In genomic region chr5:18445969-18446368, GRCm38 (mm10) we compare ENCODE assay signal across 9 mouse cellular contexts.
DNase-seq lines count a peak whose midpoint lies in the region; ATAC-seq and TF ChIP-seq lines count a peak whose summit lies in the region.
"Had no signal": no experiment of that assay in that cellular context is flagged by ENCODE, and none has a peak within 500 bp of the region (broad histone marks: within the 10 kb centered on the region; RNA-seq: fewer than 3 reads in every experiment).

No protein-coding gene starts in this region.

- ATAC-seq in heart, embryonic 11.5 days (replicated peaks; ENCODE audit: insufficient number of reproducible peaks, low FRiP score, low TSS enrichment) = no peak
- ATAC-seq in embryonic facial prominence, embryonic 14.5 days (ENCODE audit: low read depth) = no peak
- peak; percentile 65 for ATAC-seq in hindbrain, embryonic 13.5 days (ENCODE audit: low FRiP score)
- no peak for ATAC-seq in stomach, postnatal 0 days (ENCODE audit: low FRiP score, low TSS enrichment)

- H3K9ac ChIP-seq in heart, embryonic 11.5 days (ENCODE audit: low read depth, low read length) = no peak overlapping the region
- H3K9ac ChIP-seq in embryonic facial prominence, embryonic 14.5 days (ENCODE audit: low read depth, low read length) = no peak overlapping the region
- H3K9ac ChIP-seq in hindbrain, embryonic 13.5 days = no peak overlapping the region
- no peak overlapping the region for H3K9ac ChIP-seq in stomach, postnatal 0 days (ENCODE audit: low read length)
- H3K9ac ChIP-seq: lung, embryonic 15.5 days had no signal

- H3K9me3 ChIP-seq in heart, embryonic 11.5 days (replicated peaks; ENCODE audit: control insufficient read depth, low read length) = no peaks in the 10 kb centered on the region
- H3K9me3 ChIP-seq in embryonic facial prominence, embryonic 14.5 days (ENCODE audit: control insufficient read depth, low read length) = no peaks in the 10 kb centered on the region
- no peaks in the 10 kb centered on the region for H3K9me3 ChIP-seq in hindbrain, embryonic 13.5 days
- no peaks in the 10 kb centered on the region for H3K9me3 ChIP-seq in stomach, postnatal 0 days (ENCODE audit: control insufficient read depth, low read length)
- H3K9me3 ChIP-seq: lung, embryonic 15.5 days had no signal

- no peak overlapping the region for H3K4me3 ChIP-seq in heart, embryonic 11.5 days (ENCODE audit: low read depth, low read length)
- no peak overlapping the region for H3K4me3 ChIP-seq in embryonic facial prominence, embryonic 14.5 days (ENCODE audit: low read depth, low read length)
- no peak overlapping the region for H3K4me3 ChIP-seq in hindbrain, embryonic 13.5 days
- no peak overlapping the region for H3K4me3 ChIP-seq in stomach, postnatal 0 days (ENCODE audit: low read depth, low read length)
- H3K4me3 ChIP-seq: lung, embryonic 15.5 days had no signal

- no peaks in the 10 kb centered on the region for H3K27me3 ChIP-seq in heart, embryonic 11.5 days (ENCODE audit: control insufficient read depth, insufficient read depth, low read length)
- H3K27me3 ChIP-seq in embryonic facial prominence, embryonic 14.5 days (replicated peaks; ENCODE audit: control insufficient read depth, insufficient read depth, low read length) = no peaks in the 10 kb centered on the region
- no peaks in the 10 kb centered on the region for H3K27me3 ChIP-seq in hindbrain, embryonic 13.5 days
- no peaks in the 10 kb centered on the region for H3K27me3 ChIP-seq in stomach, postnatal 0 days (ENCODE audit: control insufficient read depth, insufficient read depth, low read length)
- H3K27me3 ChIP-seq: lung, embryonic 15.5 days had no signal

- H3K27ac ChIP-seq in heart, embryonic 11.5 days (ENCODE audit: low read depth, low read length) = no peak overlapping the region
- no peak overlapping the region for H3K27ac ChIP-seq in embryonic facial prominence, embryonic 14.5 days (replicated peaks; ENCODE audit: low read depth, low read length)
- H3K27ac ChIP-seq in hindbrain, embryonic 13.5 days = no peak overlapping the region
- no peak overlapping the region for H3K27ac ChIP-seq in stomach, postnatal 0 days (replicated peaks)
- H3K27ac ChIP-seq: lung, embryonic 15.5 days had no signal

- no peak overlapping the region for H3K4me2 ChIP-seq in heart, embryonic 11.5 days
- no peak overlapping the region for H3K4me2 ChIP-seq in embryonic facial prominence, embryonic 14.5 days (ENCODE audit: low read depth, low read length)
- H3K4me2 ChIP-seq in hindbrain, embryonic 13.5 days = no peak overlapping the region
- H3K4me2 ChIP-seq in stomach, postnatal 0 days (replicated peaks; ENCODE audit: low read depth) = no peak overlapping the region
- H3K4me2 ChIP-seq: lung, embryonic 15.5 days had no signal

- no peaks in the 10 kb centered on the region for H3K36me3 ChIP-seq in heart, embryonic 11.5 days (ENCODE audit: control insufficient read depth, insufficient read depth, low read length)
- H3K36me3 ChIP-seq in embryonic facial prominence, embryonic 14.5 days (ENCODE audit: control insufficient read depth, insufficient read depth, low read length) = no peaks in the 10 kb centered on the region
- no peaks in the 10 kb centered on the region for H3K36me3 ChIP-seq in hindbrain, embryonic 13.5 days
- H3K36me3 ChIP-seq in stomach, postnatal 0 days (ENCODE audit: control insufficient read depth, insufficient read depth, low read length) = no peaks in the 10 kb centered on the region
- H3K36me3 ChIP-seq: lung, embryonic 15.5 days had no signal

- H3K4me1 ChIP-seq in heart, embryonic 11.5 days (ENCODE audit: control insufficient read depth, insufficient read depth, low read length) = no peaks in the 10 kb centered on the region
- H3K4me1 ChIP-seq in embryonic facial prominence, embryonic 14.5 days (ENCODE audit: control insufficient read depth, insufficient read depth, low read length) = no peaks in the 10 kb centered on the region
- H3K4me1 ChIP-seq in hindbrain, embryonic 13.5 days (replicated peaks) = no peaks in the 10 kb centered on the region
- no peaks in the 10 kb centered on the region for H3K4me1 ChIP-seq in stomach, postnatal 0 days (replicated peaks; ENCODE audit: control insufficient read depth, insufficient read depth)
- H3K4me1 ChIP-seq: lung, embryonic 15.5 days had no signal

- TF ChIP-seq EP300 in stomach, postnatal 0 days (optimal IDR thresholded peaks at IDR 0.05) = no peak

- peak; percentile 87 for TF ChIP-seq CTCF in stomach, postnatal 0 days (IDR thresholded peaks at IDR 0.05; ENCODE audit: low read depth)

- WGBS in heart, embryonic 11.5 days (ENCODE audit: insufficient replicate concordance) = 21% methylated on average over 8 of the region's 8 CpGs
- 20% methylated on average over 7 of the region's 8 CpGs for WGBS in embryonic facial prominence, embryonic 14.5 days
- 31% methylated on average over 8 of the region's 8 CpGs for WGBS in hindbrain, embryonic 13.5 days
- WGBS in stomach, postnatal 0 days = 15% methylated on average over 8 of the region's 8 CpGs

- peak; percentile 41 to 80 for DNase-seq in heart, adult 18-20 months
- peak; percentile 55 to 68 for DNase-seq in adrenal gland, postnatal 36 days
- DNase-seq in embryonic facial prominence, embryonic 14.5 days (ENCODE audit: low spot score) = peak; percentile 84
- DNase-seq in layer of hippocampus, postnatal 14 days (ENCODE audit: low spot score in 2 of 2) = peak; percentile 72 to 87
- DNase-seq in mesoderm, embryonic 11.5 days (ENCODE audit: low read depth, low spot score) = peak; percentile 75
- DNase-seq in stomach, postnatal 0 days (ENCODE audit: low spot score) = peak; percentile 67
